Mouse (Mus musculus) liver, postnatal 0 days (tissue): ENCODE data around the gene Slc38a3.

ENCODE experiments used
- CTCF ChIP-seq: sonication (generic); IDR thresholded peaks from 2 replicates; pipeline ENCODE4 v1.5.1; 2016; ENCODE audit warnings: antibody characterized with exemption, low read depth
- EP300 ChIP-seq: IDR thresholded peaks from 2 replicates; pipeline ENCODE4 v1.6.1; 2016; ENCODE audit warnings: antibody characterized with exemption, low read depth, mild to moderate bottlenecking

DNA sequence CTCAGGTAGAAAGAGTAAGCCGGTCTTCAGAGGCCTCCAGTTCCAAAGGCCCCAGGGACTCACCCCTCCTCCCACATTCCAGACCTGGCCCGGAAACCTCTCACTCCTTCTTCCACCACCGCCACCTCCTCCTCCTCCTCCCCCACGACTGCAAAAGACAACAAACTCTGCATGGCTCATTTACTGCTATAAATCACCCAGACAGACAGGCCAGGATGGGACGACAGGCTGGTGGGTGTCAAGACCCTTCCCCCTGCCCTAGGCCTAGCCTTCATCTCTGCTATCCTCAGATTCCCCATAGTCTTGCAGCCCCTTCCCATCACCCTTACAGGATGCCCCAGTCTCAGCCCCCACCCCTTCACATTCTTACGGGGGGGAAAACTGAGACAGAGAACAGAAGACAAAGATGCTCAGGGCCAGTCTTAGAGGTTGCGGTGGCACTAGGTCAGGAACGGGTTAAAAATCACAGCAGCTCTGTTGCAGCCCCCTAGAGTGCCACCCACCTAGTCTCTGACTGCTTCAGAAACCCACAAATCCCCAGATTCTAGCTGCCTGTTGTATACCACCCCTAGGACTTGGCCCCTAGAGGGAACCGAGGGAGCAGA is 30.1 kb upstream of the Slc38a3 start:
- no peak for TF ChIP-seq CTCF
- no peak for TF ChIP-seq EP300
